Mouse (Mus musculus): Measurements from ENCODE around the gene Phkg1.

DNA sequence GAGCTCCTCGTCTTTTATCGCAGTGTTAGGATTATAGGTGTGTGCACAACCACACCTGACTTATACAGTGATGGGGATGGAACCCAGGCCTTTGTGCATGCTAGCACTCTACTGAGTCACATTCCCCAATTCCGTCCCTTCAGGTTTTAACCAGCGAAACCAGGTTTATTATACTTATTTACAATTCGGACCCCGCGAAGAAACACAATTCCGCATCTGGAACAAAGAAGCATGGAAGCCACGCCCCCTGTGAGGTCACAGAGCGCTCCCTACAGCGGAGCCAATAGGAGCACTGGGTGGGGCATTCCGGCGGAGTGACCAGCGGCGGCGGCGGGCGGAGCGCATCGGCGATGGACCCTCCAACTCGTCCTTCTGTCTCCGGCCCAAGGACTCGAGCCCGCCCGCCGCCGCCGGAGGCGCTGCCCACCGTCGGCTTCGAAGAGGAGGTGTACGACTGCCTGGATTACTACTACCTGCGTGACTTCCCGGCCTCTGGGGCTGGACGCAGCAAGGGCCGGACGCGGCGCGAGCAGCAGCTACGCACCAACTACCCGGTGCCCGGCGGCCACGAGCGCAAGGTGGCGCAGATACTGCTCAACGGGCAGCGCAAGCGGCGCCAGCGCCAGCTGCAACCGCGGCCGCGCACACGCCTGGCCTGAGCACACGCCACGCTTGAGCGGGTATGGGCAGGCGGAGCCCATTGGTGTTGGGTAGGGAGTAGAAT, 10.1 kb upstream of the Phkg1 start, which contains the start of gene Nupr1l:
- TF ChIP-seq POLR2A (IDR thresholded peaks at IDR 0.05; ENCODE audit: low read depth, low read length) (no peak), CTCF (conservative IDR thresholded peaks at IDR 0.05; ENCODE audit: insufficient read depth, insufficient read length, low read depth, low read length) (0 out of 2 replicates have a peak, but pooled peaks have one; percentile 9)

Measured in kidney, adult 2 months (tissue).